Comparison of ENCODE assay signal across 9 mouse cellular contexts in genomic region chr6:136662063-136662462, GRCm38 (mm10). TPM values are rescaled to one million over a fixed set of nuclear protein-coding genes. Genes with fewer than 3 reads are reported as not detected.
DNase-seq lines count a peak whose midpoint lies in the region; ATAC-seq and TF ChIP-seq lines count a peak whose summit lies in the region.
"Had no signal": no experiment of that assay in that cellular context is flagged by ENCODE, and none has a peak within 500 bp of the region (broad histone marks: within the 10 kb centered on the region; RNA-seq: fewer than 3 reads in every experiment).

No protein-coding gene starts in this region.

- intact Hi-C loops in gastrocnemius, adult 2 months (cut with DNase I): no loop called here

- H3K9me3 ChIP-seq in midbrain, embryonic 12.5 days: no peaks in the 10 kb centered on the region
- H3K9me3 ChIP-seq in midbrain, embryonic 15.5 days: no peaks in the 10 kb centered on the region
- no peaks in the 10 kb centered on the region for H3K9me3 ChIP-seq in limb, embryonic 13.5 days
- no peaks in the 10 kb centered on the region for H3K9me3 ChIP-seq in stomach, postnatal 0 days (ENCODE audit: control insufficient read depth, low read length)

- no peak for ATAC-seq in midbrain, embryonic 12.5 days (ENCODE audit: low FRiP score, low read depth)
- ATAC-seq in midbrain, embryonic 15.5 days (replicated peaks): no peak
- no peak for ATAC-seq in limb, embryonic 13.5 days (ENCODE audit: low FRiP score, low read depth)
- ATAC-seq in stomach, postnatal 0 days (ENCODE audit: low FRiP score, low TSS enrichment): 0 out of 2 replicates have a peak, but pooled peaks have one; percentile 3

- H3K4me3 ChIP-seq in gastrocnemius, adult 2 months: peak overlapping the region; percentile 72
- H3K4me3 ChIP-seq in midbrain, embryonic 12.5 days: peak overlapping the region; percentile 39
- H3K4me3 ChIP-seq in midbrain, embryonic 15.5 days: no peak overlapping the region
- peak overlapping the region; percentile 46; the same call in 1 of the 2 replicates for H3K4me3 ChIP-seq in limb, embryonic 13.5 days
- 0 out of 2 replicates have a peak overlapping the region, but pooled peaks have one; percentile 35 for H3K4me3 ChIP-seq in stomach, postnatal 0 days (ENCODE audit: low read depth, low read length)

- no peaks in the 10 kb centered on the region for H3K36me3 ChIP-seq in midbrain, embryonic 12.5 days
- H3K36me3 ChIP-seq in midbrain, embryonic 15.5 days (replicated peaks): no peaks in the 10 kb centered on the region
- no peaks in the 10 kb centered on the region for H3K36me3 ChIP-seq in limb, embryonic 13.5 days
- no peaks in the 10 kb centered on the region for H3K36me3 ChIP-seq in stomach, postnatal 0 days (ENCODE audit: control insufficient read depth, insufficient read depth, low read length)

- no peak for DNase-seq in gastrocnemius, adult 2 months
- no peak for DNase-seq in gastrocnemius, postnatal 10 days
- no peak for DNase-seq in stomach, postnatal 0 days (ENCODE audit: low spot score)
- DNase-seq in adipocyte (ENCODE audit: low spot score): no peak
- no peak for DNase-seq in cerebellum, adult 8-10 months

- peaks cover 32% of the 10 kb centered on the region for H3K27me3 ChIP-seq in midbrain, embryonic 12.5 days
- peaks cover 26% of the 10 kb centered on the region for H3K27me3 ChIP-seq in midbrain, embryonic 15.5 days (replicated peaks)
- peaks cover 43% of the 10 kb centered on the region for H3K27me3 ChIP-seq in limb, embryonic 13.5 days
- H3K27me3 ChIP-seq in stomach, postnatal 0 days (ENCODE audit: control insufficient read depth, insufficient read depth, low read length): no peaks in the 10 kb centered on the region

- no peak overlapping the region for H3K9ac ChIP-seq in midbrain, embryonic 12.5 days (replicated peaks)
- no peak overlapping the region for H3K9ac ChIP-seq in midbrain, embryonic 15.5 days
- H3K9ac ChIP-seq in limb, embryonic 13.5 days: peak overlapping the region; percentile 26
- H3K9ac ChIP-seq in stomach, postnatal 0 days (ENCODE audit: low read length): peak overlapping the region; percentile 61

- WGBS in midbrain, embryonic 12.5 days: 18% methylated on average over 11 of the region's 11 CpGs
- WGBS in midbrain, embryonic 15.5 days: 26% methylated on average over 11 of the region's 11 CpGs
- WGBS in limb, embryonic 13.5 days: 17% methylated on average over 11 of the region's 11 CpGs
- 45% methylated on average over 11 of the region's 11 CpGs for WGBS in stomach, postnatal 0 days

- TF ChIP-seq EP300 in stomach, postnatal 0 days (optimal IDR thresholded peaks at IDR 0.05): no peak

- peaks cover 7% of the 10 kb centered on the region; the same call in 1 of the 2 replicates for H3K4me1 ChIP-seq in midbrain, embryonic 12.5 days
- peaks cover 8% of the 10 kb centered on the region for H3K4me1 ChIP-seq in midbrain, embryonic 15.5 days
- H3K4me1 ChIP-seq in limb, embryonic 13.5 days: peaks cover 13% of the 10 kb centered on the region
- H3K4me1 ChIP-seq in stomach, postnatal 0 days (replicated peaks; ENCODE audit: control insufficient read depth, insufficient read depth): no peaks in the 10 kb centered on the region

- TF ChIP-seq CTCF in gastrocnemius, adult 2 months (IDR thresholded peaks at IDR 0.05): no peak
- no peak for TF ChIP-seq CTCF in stomach, postnatal 0 days (IDR thresholded peaks at IDR 0.05; ENCODE audit: low read depth)

- peak overlapping the region; percentile 83 for H3K27ac ChIP-seq in gastrocnemius, adult 2 months
- H3K27ac ChIP-seq in midbrain, embryonic 12.5 days (replicated peaks): no peak overlapping the region
- no peak overlapping the region for H3K27ac ChIP-seq in midbrain, embryonic 15.5 days
- no peak overlapping the region for H3K27ac ChIP-seq in limb, embryonic 13.5 days
- H3K27ac ChIP-seq in stomach, postnatal 0 days (replicated peaks): no peak overlapping the region; the same call in 1 of the 2 replicates

- H3K4me2 ChIP-seq in midbrain, embryonic 12.5 days (replicated peaks): peak overlapping the region; percentile 58
- no peak overlapping the region for H3K4me2 ChIP-seq in midbrain, embryonic 15.5 days
- peak overlapping the region; percentile 80 for H3K4me2 ChIP-seq in limb, embryonic 13.5 days (replicated peaks)
- H3K4me2 ChIP-seq in stomach, postnatal 0 days (replicated peaks; ENCODE audit: low read depth): peak overlapping the region; percentile 62

RNA-seq across cellular contexts. Expression of gene Plbd1, which starts 0.3 kb away (rescaled TPM):
- 10 to 100 TPM; 13.0 to 28.1 TPM for total RNA-seq in gastrocnemius, adult 2 months (2021)
- total RNA-seq in gastrocnemius, postnatal 10 days (2021): 10 to 100 TPM; 15.4 to 16.4 TPM
- 0.84 TPM in 2 replicates for polyA plus RNA-seq in midbrain, embryonic 12.5 days (2016; fragmentation: Nextera tagmentation; extraction: Ambion mirVana)
- polyA plus RNA-seq in midbrain, embryonic 15.5 days (2015; fragmentation: Nextera tagmentation; extraction: Ambion mirVana): 0.43 and 0.48 TPM in 2 replicates
- 3.0 and 3.8 TPM in 2 replicates for polyA plus RNA-seq in limb, embryonic 13.5 days (2015; fragmentation: Nextera tagmentation; extraction: Ambion mirVana)
- polyA plus RNA-seq in stomach, postnatal 0 days (2015; fragmentation: Nextera tagmentation; extraction: Ambion mirVana): 37.8 and 39.6 TPM in 2 replicates
- polyA plus RNA-seq: C2C12 had no signal

Comparison
In these comparisons a context has a peak if more than half of its experiments do, and no peak if none do; other contexts are left out.
1. H3K9ac ChIP-seq: peak in limb, embryonic 13.5 days (single experiment) and stomach, postnatal 0 days (single experiment); none in midbrain, embryonic 12.5 days (single experiment) and midbrain, embryonic 15.5 days (single experiment).